Mouse (Mus musculus) stomach, postnatal 0 days (tissue): ENCODE measurements around the gene Slc6a9.

Experiments used
- CTCF ChIP-seq: IDR thresholded peaks from 2 replicates; pipeline ENCODE4 v1.5.1; 2016; ENCODE audit warnings: antibody characterized with exemption, low read depth, mild to moderate bottlenecking, moderate library complexity
- EP300 ChIP-seq: optimal IDR thresholded peaks from 2 replicates; pipeline ENCODE3; 2016; ENCODE audit warnings: antibody characterized with exemption

DNA sequence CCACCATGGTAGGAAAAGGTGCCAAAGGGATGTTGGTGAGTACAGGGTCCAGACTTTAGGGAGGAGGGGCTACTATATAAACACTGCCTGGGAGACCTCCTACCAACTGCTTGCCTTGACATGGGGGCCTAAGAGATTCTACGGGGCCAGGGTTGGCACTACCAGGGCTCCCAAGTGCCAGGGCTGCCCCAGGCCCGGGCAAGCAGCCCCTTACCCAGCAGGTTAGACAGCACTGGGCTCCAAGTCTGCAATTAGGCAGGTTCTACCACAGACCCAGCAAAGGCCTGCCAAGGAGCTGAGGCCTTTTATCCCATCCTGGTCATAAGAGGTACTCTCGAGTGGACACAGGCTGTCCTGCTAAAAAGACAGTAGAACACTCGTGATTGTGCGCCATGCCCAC lies 8.8 kb downstream of the Slc6a9 start:
- no peak for TF ChIP-seq CTCF
- TF ChIP-seq EP300 = no peak
